Mouse (Mus musculus): ENCODE measurements around the gene Gm7361. TPM values are rescaled to one million over a fixed set of nuclear protein-coding genes. Genes with fewer than 3 reads are reported as not detected.
"Not testable (repeated sequence)": the region's sequence is repeated elsewhere in the genome, so short reads cannot be mapped to it uniquely, and the experiment has no call there.

Gene Gm7361
- not detected in 2 replicates for polyA plus RNA-seq (2015; fragmentation: Nextera tagmentation; extraction: Ambion mirVana)

DNA sequence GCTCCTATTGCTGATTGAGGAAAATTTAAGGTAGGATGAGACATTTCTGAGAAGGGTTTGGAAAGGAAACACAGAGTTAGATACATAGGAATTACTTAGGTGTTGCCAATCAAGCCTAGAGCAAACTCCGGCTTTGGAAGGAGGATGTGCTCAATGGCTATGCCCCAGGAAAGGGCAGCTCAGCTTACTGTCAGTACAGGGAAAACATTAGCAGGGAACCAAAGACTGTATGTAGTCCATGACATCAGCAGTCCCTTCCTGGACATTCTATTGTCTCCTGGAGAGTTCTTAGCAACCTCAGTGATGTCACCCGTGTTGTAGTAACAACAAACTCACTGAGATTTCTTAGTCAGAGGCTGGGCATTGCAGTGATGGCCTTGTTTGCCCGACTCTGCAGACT lies at the start of gene Gm7361:
TSS of gene Gm7361 (plus strand) at position 301 of the 400 bp plus-strand sequence.
- not testable (repeated sequence) for H3K36me3 ChIP-seq; H3K27me3 ChIP-seq; H3K9me3 ChIP-seq; ATAC-seq (ENCODE audit: insufficient number of reproducible peaks, low FRiP score, low TSS enrichment, low read depth); H3K4me2 ChIP-seq; H3K4me1 ChIP-seq; H3K27ac ChIP-seq; H3K4me3 ChIP-seq; H3K9ac ChIP-seq
- 70% methylated on average over 3 of the region's 3 CpGs for WGBS

DNA sequence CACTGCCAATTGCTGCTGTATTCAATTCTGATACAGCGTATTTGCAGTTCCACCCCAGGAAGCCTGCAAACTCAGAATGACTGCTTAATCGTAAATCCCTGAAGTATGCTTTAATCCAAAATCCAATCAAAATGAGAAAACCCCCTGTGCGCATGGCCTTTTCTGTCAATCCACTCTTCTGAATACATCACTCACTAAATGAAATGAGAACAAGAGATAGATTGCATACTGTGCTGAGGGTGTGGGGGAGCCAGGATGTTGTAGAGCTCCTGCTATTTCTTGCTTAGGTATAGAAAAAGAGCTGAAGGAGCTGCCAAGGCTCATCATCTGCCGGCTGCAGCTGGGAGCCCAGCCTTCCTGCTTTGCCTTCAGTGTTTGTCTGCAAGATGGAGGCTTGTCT lies 46.5 kb upstream of the Gm7361 start:
- no peak overlapping the region for H3K4me3 ChIP-seq
- no peaks in the 10 kb centered on the region for H3K9me3 ChIP-seq
- H3K9ac ChIP-seq = no peak overlapping the region
- WGBS = 82% methylated on average over 4 of the region's 4 CpGs
- H3K27ac ChIP-seq = no peak overlapping the region
- no peaks in the 10 kb centered on the region for H3K36me3 ChIP-seq
- H3K27me3 ChIP-seq = no peaks in the 10 kb centered on the region
- no peaks in the 10 kb centered on the region for H3K4me1 ChIP-seq
- H3K4me2 ChIP-seq = no peak overlapping the region
- ATAC-seq (ENCODE audit: insufficient number of reproducible peaks, low FRiP score, low TSS enrichment, low read depth) = no peak

DNA sequence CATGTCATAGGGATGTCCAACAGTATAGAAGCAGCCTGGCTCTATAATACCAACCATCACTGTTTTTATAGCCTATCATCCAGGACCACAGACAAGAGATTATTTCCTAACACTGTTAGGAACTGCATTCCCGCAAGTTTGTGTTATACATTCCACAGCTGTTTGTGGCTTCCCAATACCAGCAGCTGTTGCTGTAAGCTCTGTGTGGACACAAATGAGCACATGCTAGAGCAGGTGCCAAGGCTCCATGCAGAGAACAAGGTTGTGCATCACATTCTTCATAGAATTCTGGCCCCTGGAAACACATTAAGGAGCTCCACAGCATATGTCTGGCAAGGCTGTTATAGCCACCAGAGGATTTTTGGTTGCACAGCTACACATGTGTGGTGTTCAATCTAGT lies 35.4 kb upstream of the Gm7361 start:
- WGBS = 50% methylated on average over 1 of the region's 1 CpGs
- no peak overlapping the region for H3K9ac ChIP-seq

DNA sequence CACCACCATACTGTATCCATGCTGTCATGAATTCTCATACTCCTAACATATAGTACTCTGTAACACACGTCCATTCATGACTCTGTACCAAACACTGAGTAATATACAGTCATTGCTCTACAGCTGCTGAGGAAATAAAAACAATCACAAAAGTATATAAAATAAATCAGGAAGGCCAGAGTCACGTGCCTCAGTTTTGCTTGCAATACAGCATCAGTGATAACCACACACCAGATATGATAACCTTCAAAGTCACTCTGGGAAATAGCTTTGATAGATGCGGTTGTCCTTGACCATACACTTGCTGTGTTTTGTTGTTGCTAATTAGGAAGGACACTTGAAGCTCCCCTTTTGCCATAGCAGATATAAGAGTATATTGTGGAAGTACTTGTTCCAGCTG lies 9.2 kb downstream of the Gm7361 start:
- not testable (repeated sequence) for H3K9ac ChIP-seq; ATAC-seq (ENCODE audit: insufficient number of reproducible peaks, low FRiP score, low TSS enrichment, low read depth); H3K27ac ChIP-seq; H3K4me2 ChIP-seq; H3K4me1 ChIP-seq; H3K9me3 ChIP-seq; H3K36me3 ChIP-seq; H3K4me3 ChIP-seq; H3K27me3 ChIP-seq
- 74% methylated on average over 3 of the region's 3 CpGs for WGBS

More for the DNA sequence above, 35.4 kb upstream of the Gm7361 start:
- H3K4me1 ChIP-seq = no peaks in the 10 kb centered on the region
- H3K27me3 ChIP-seq = no peaks in the 10 kb centered on the region
- no peak overlapping the region for H3K27ac ChIP-seq
- peak; percentile 44; the same call in 1 of the 2 replicates for ATAC-seq (ENCODE audit: insufficient number of reproducible peaks, low FRiP score, low TSS enrichment, low read depth)
- H3K36me3 ChIP-seq = no peaks in the 10 kb centered on the region
- H3K9me3 ChIP-seq = no peaks in the 10 kb centered on the region
- no peak overlapping the region for H3K4me2 ChIP-seq
- H3K4me3 ChIP-seq = no peak overlapping the region

- Histone ChIP-seq H3K9me3 (no peaks in the 10 kb centered on the region), H3K27ac (no peak overlapping the region), H3K4me3 (no peak overlapping the region), H3K4me1 (no peaks in the 10 kb centered on the region), H3K9ac (no peak overlapping the region), H3K27me3 (no peaks in the 10 kb centered on the region), H3K4me2 (no peak overlapping the region), H3K36me3 (no peaks in the 10 kb centered on the region)
- WGBS = 76% methylated on average over 5 of the region's 5 CpGs
- ATAC-seq (ENCODE audit: insufficient number of reproducible peaks, low FRiP score, low TSS enrichment, low read depth) = no peak
These were observed 22.9 kb downstream of the Gm7361 start for GRCm38 (mm10) chr5:26280361-26280760.

GRCm38 (mm10) chr5:26281717-26282116 lies 24.2 kb downstream of the Gm7361 start:
- H3K9ac ChIP-seq = no peak overlapping the region
- no peaks in the 10 kb centered on the region for H3K9me3 ChIP-seq
- no peaks in the 10 kb centered on the region for H3K36me3 ChIP-seq
- H3K27me3 ChIP-seq = no peaks in the 10 kb centered on the region
- no peaks in the 10 kb centered on the region for H3K4me1 ChIP-seq
- WGBS = 86% methylated on average over 1 of the region's 1 CpGs
- H3K27ac ChIP-seq = no peak overlapping the region
- no peak overlapping the region for H3K4me2 ChIP-seq
- ATAC-seq (ENCODE audit: insufficient number of reproducible peaks, low FRiP score, low TSS enrichment, low read depth) = no peak
- H3K4me3 ChIP-seq = no peak overlapping the region

GRCm38 (mm10) chr5:26282282-26282681 lies 24.8 kb downstream of the Gm7361 start:
- H3K27ac ChIP-seq = no peak overlapping the region
- H3K9me3 ChIP-seq = no peaks in the 10 kb centered on the region
- no peak for ATAC-seq (ENCODE audit: insufficient number of reproducible peaks, low FRiP score, low TSS enrichment, low read depth)
- H3K4me1 ChIP-seq = no peaks in the 10 kb centered on the region
- no peaks in the 10 kb centered on the region for H3K36me3 ChIP-seq
- H3K9ac ChIP-seq = no peak overlapping the region
- H3K27me3 ChIP-seq = no peaks in the 10 kb centered on the region
- H3K4me2 ChIP-seq = no peak overlapping the region
- WGBS = 5% methylated on average over 4 of the region's 4 CpGs
- no peak overlapping the region for H3K4me3 ChIP-seq

DNA sequence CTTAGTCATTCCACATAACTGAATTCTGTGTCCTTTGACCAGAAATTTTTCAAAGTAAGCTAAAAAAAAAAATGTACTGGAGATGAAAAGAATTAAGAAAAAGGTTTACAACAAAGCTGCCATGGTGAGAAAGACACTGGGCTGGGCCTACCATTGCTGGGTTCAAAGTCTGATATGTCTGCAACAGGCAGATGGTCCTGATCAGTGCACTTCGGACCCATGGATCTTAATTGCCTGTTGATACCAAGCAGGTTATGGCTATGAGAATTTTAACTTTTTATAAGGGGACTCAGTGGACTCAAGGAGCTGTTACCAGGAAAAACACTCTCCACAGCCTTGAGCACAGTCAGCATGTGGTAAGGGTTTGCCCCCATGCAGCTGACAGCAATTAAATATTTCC lies 25.9 kb downstream of the Gm7361 start:
- no peak overlapping the region for H3K4me3 ChIP-seq
- no peaks in the 10 kb centered on the region for H3K4me1 ChIP-seq
- H3K27me3 ChIP-seq = no peaks in the 10 kb centered on the region
- no peak overlapping the region for H3K4me2 ChIP-seq
- WGBS = 41% methylated on average over 1 of the region's 1 CpGs
- ATAC-seq (ENCODE audit: insufficient number of reproducible peaks, low FRiP score, low TSS enrichment, low read depth) = no peak
- no peaks in the 10 kb centered on the region for H3K36me3 ChIP-seq
- no peaks in the 10 kb centered on the region for H3K9me3 ChIP-seq
- H3K27ac ChIP-seq = no peak overlapping the region
- no peak overlapping the region for H3K9ac ChIP-seq

DNA sequence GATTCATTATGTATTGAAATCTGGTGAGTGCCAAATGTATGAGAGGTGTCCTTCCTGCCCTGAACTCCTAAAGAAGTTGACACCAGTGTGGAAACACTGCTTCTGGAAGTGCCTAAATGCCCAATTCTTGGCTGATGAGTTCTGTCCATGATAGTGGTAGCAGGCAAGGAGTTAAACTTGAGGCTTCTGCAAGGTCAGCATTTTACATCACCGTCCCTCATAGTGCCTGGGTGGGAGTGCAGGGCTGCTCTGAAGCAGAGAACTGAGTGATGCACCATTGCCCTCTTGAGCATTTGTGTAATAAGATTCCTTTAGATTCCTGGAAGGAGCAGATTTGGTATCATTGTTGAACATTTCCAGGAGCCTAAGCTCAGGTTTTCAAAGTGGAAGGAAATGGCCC lies 34.1 kb downstream of the Gm7361 start:
- H3K9ac ChIP-seq = no peak overlapping the region
- no peaks in the 10 kb centered on the region for H3K4me1 ChIP-seq
- no peak for ATAC-seq (ENCODE audit: insufficient number of reproducible peaks, low FRiP score, low TSS enrichment, low read depth)
- H3K27ac ChIP-seq = no peak overlapping the region
- no peak overlapping the region for H3K4me2 ChIP-seq
- no peak overlapping the region for H3K4me3 ChIP-seq
- WGBS = 63% methylated on average over 1 of the region's 1 CpGs
- no peaks in the 10 kb centered on the region for H3K27me3 ChIP-seq
- no peaks in the 10 kb centered on the region for H3K9me3 ChIP-seq
- no peaks in the 10 kb centered on the region for H3K36me3 ChIP-seq

DNA sequence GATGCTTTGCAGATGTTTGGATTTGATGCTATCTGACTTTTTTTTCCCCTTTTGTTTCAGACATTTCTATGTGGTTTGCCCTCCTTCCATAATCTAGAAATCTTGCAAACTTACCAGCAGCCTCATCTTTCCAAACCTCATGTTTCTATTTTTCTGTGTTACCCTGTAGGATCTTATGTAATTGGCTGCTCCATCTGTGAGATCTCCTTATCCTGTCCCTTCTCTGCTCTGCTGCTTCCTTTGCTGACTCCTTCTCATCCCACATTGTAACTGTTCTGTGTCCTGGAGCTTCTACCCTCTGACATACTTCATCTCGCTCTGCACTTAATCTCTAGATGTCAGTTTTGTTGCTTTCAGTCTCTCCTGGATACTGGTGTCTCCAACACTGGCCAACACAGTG lies 35.8 kb downstream of the Gm7361 start:
- H3K4me2 ChIP-seq = no peak overlapping the region
- H3K9ac ChIP-seq = no peak overlapping the region
- H3K4me1 ChIP-seq = no peaks in the 10 kb centered on the region
- no peaks in the 10 kb centered on the region for H3K9me3 ChIP-seq
- H3K27me3 ChIP-seq = no peaks in the 10 kb centered on the region
- ATAC-seq (ENCODE audit: insufficient number of reproducible peaks, low FRiP score, low TSS enrichment, low read depth) = no peak
- H3K27ac ChIP-seq = no peak overlapping the region
- H3K4me3 ChIP-seq = no peak overlapping the region
- WGBS = 65% methylated on average over 1 of the region's 1 CpGs
- no peaks in the 10 kb centered on the region for H3K36me3 ChIP-seq

Other genes with a start within 250 kb of the Gm7361 start
- gene Gm5862, start 234.8 kb upstream of the Gm7361 start, polyA plus RNA-seq (2015; fragmentation: Nextera tagmentation; extraction: Ambion mirVana) = 0.09 TPM in 1 of 2 replicates, not detected in the other
- gene Speer4a, start 218.1 kb upstream of the Gm7361 start, polyA plus RNA-seq (2015; fragmentation: Nextera tagmentation; extraction: Ambion mirVana) = 0.14 TPM in 1 of 2 replicates, not detected in the other
- 0.19 TPM in 1 of 2 replicates, not detected in the other for gene Gm7347, start 199.1 kb upstream of the Gm7361 start, polyA plus RNA-seq (2015; fragmentation: Nextera tagmentation; extraction: Ambion mirVana)
- gene Gm10471, start 168.4 kb upstream of the Gm7361 start, polyA plus RNA-seq (2015; fragmentation: Nextera tagmentation; extraction: Ambion mirVana) = 0.05 TPM in 1 of 2 replicates, not detected in the other
- not detected in 2 replicates for gene 5031410I06Rik, start 152.3 kb upstream of the Gm7361 start, polyA plus RNA-seq (2015; fragmentation: Nextera tagmentation; extraction: Ambion mirVana)
- gene Gm10220, start 136.3 kb upstream of the Gm7361 start, polyA plus RNA-seq (2015; fragmentation: Nextera tagmentation; extraction: Ambion mirVana) = 0.14 TPM in 1 of 2 replicates, not detected in the other

Measured in limb, embryonic 15.5 days (tissue).